8 mouse cellular contexts compared by ENCODE assay signal in the genomic region with DNA sequence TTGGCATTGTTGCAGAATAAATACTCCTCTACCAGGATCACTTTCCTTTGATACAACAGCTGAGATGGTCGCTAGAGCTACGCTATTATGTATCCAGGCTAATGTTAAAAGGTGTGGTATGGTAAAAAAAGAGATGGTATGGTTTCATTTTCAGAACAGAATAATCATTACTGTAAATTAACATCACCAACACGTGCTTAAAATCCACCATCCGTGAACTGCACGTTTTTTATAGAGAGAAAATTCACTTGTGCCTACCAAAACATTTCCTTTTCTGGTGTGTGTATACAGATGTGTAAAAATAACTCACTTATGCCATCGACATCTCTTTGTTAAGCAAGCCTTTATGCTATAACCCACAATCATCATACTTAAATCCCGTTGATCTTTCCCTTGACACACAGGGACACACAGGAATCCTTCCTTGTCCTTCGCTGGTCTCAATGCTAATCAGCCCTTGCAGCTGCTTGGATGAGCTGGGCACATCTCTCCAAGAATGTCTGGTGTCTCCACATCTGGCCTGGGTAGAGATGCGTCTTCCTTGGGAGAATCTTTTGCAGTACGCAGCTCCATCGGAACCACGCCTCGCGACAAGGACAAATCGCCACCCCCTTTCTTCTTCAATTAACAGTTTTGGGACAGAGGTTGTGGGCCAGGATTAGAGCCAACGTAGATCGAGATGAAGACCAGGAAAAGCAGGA.
DNase-seq lines count a peak whose midpoint lies in the region; ATAC-seq and TF ChIP-seq lines count a peak whose summit lies in the region.

No protein-coding gene starts in this region.

- no peaks in the 10 kb centered on the region for H3K36me3 ChIP-seq in heart, adult 2 months (ENCODE audit: control insufficient read depth, insufficient read depth, low read length)
- H3K36me3 ChIP-seq in E14TG2a.4 (ENCODE audit: insufficient read depth, low read length): no peaks in the 10 kb centered on the region
- H3K36me3 ChIP-seq in forebrain, embryonic 16.5 days (ENCODE audit: control insufficient read depth, insufficient read depth): no peaks in the 10 kb centered on the region
- no peaks in the 10 kb centered on the region for H3K36me3 ChIP-seq in liver, embryonic 15.5 days (replicated peaks)

- no peak for DNase-seq in heart, adult 2 months
- DNase-seq in heart, postnatal 25 days (ENCODE audit: low spot score): no peak
- no peak for DNase-seq in c-Kit-positive CD71-positive TER-119-positive erythroid progenitor cells, embryonic 14.5 days (ENCODE audit: low spot score)
- no peak for DNase-seq in frontal cortex, postnatal 14 days (ENCODE audit: low spot score in 2 of 2)
- DNase-seq in gastrocnemius, postnatal 25 days: no peak

- no peaks in the 10 kb centered on the region for H3K79me2 ChIP-seq in heart, adult 2 months (replicated peaks; ENCODE audit: control insufficient read depth, insufficient read depth, low read length)

- H3K4me3 ChIP-seq in heart, adult 2 months: peak overlapping the region; percentile 49
- peak overlapping the region; percentile 70 for H3K4me3 ChIP-seq in E14TG2a.4 (replicated peaks; ENCODE audit: low read length)
- peak overlapping the region; percentile 45 for H3K4me3 ChIP-seq in forebrain, embryonic 16.5 days (replicated peaks; ENCODE audit: low read length)
- H3K4me3 ChIP-seq in liver, embryonic 15.5 days (replicated peaks): no peak overlapping the region

- TF ChIP-seq EP300 in heart, adult 2 months (IDR thresholded peaks at IDR 0.05; ENCODE audit: insufficient read depth, low read depth, low read length): no peak

- H3K9me3 ChIP-seq in E14TG2a.4 (ENCODE audit: low read length): no peaks in the 10 kb centered on the region
- no peaks in the 10 kb centered on the region for H3K9me3 ChIP-seq in forebrain, embryonic 16.5 days (ENCODE audit: control insufficient read depth, low read length)
- no peaks in the 10 kb centered on the region for H3K9me3 ChIP-seq in liver, embryonic 15.5 days (replicated peaks)

- H3K27me3 ChIP-seq in heart, adult 2 months (ENCODE audit: control insufficient read depth, insufficient read depth, low read length): peaks cover 11% of the 10 kb centered on the region
- H3K27me3 ChIP-seq in E14TG2a.4 (ENCODE audit: insufficient read depth, low read length): peaks cover 75% of the 10 kb centered on the region
- H3K27me3 ChIP-seq in forebrain, embryonic 16.5 days (replicated peaks; ENCODE audit: control insufficient read depth, insufficient read depth, low read length): peaks cover 2% of the 10 kb centered on the region; the same call in 1 of the 2 replicates
- H3K27me3 ChIP-seq in liver, embryonic 15.5 days: peaks cover 69% of the 10 kb centered on the region

- intact Hi-C loops in heart, adult 2 months (cut with DNase I): no loop called here
- intact Hi-C loops in heart, postnatal 25 days (cut with DNase I): no loop called here

- no peak for TF ChIP-seq CTCF in heart, adult 2 months (IDR thresholded peaks at IDR 0.05)
- no peak for TF ChIP-seq CTCF in E14TG2a.4 (conservative IDR thresholded peaks at IDR 0.05; ENCODE audit: low read length)

- H3K4me2 ChIP-seq in forebrain, embryonic 16.5 days (ENCODE audit: low read length): peak overlapping the region; percentile 84
- peak overlapping the region; percentile 49; the same call in 1 of the 2 replicates for H3K4me2 ChIP-seq in liver, embryonic 15.5 days

- no peak for TF ChIP-seq POLR2A in heart, adult 2 months (IDR thresholded peaks at IDR 0.05; ENCODE audit: insufficient read depth, low read depth, low read length)

- no peak overlapping the region for H3K9ac ChIP-seq in heart, adult 2 months (ENCODE audit: low read depth, low read length)
- peak overlapping the region; percentile 55 for H3K9ac ChIP-seq in forebrain, embryonic 16.5 days (replicated peaks; ENCODE audit: low read depth, low read length)
- H3K9ac ChIP-seq in liver, embryonic 15.5 days: no peak overlapping the region

- H3K27ac ChIP-seq in heart, adult 2 months: no peak overlapping the region
- H3K27ac ChIP-seq in forebrain, embryonic 16.5 days (ENCODE audit: low read length): peak overlapping the region; percentile 49; the same call in 1 of the 2 replicates
- H3K27ac ChIP-seq in liver, embryonic 15.5 days (replicated peaks): no peak overlapping the region

- ATAC-seq in forebrain, embryonic 16.5 days: peak; percentile 28
- ATAC-seq in liver, embryonic 15.5 days (ENCODE audit: insufficient read depth): no peak

- no peaks in the 10 kb centered on the region; the same call in 1 of the 2 replicates for H3K4me1 ChIP-seq in heart, adult 2 months (ENCODE audit: control insufficient read depth, insufficient read depth, low read length)
- H3K4me1 ChIP-seq in E14TG2a.4 (replicated peaks; ENCODE audit: low read depth, low read length): peaks cover 27% of the 10 kb centered on the region
- H3K4me1 ChIP-seq in forebrain, embryonic 16.5 days (replicated peaks; ENCODE audit: control insufficient read depth, insufficient read depth, low read length): peaks cover 25% of the 10 kb centered on the region
- H3K4me1 ChIP-seq in liver, embryonic 15.5 days (replicated peaks): peaks cover 6% of the 10 kb centered on the region

- 25% methylated on average over 17 of the region's 17 CpGs for WGBS in heart, adult 2 months
- 9% methylated on average over 17 of the region's 17 CpGs for WGBS in forebrain, embryonic 16.5 days
- 12% methylated on average over 17 of the region's 17 CpGs for WGBS in liver, embryonic 15.5 days (ENCODE audit: insufficient replicate concordance)
